Mouse (Mus musculus) testis, adult 2 months (tissue): ENCODE results near the gene Thsd4.

Experiments used
- CTCF ChIP-seq: fragments of 200-500 bp; IDR thresholded peaks from 2 replicates; pipeline ENCODE4 v1.5.1; 2012; ENCODE audit warnings: low read depth, mild to moderate bottlenecking, inconsistent platforms, low read length, moderate library complexity; ENCODE audit not compliant: control insufficient read depth, insufficient read depth, insufficient replicate concordance
- POLR2A ChIP-seq: fragments of 200-500 bp; IDR thresholded peaks from 2 replicates; pipeline ENCODE4 v1.6.1; 2012; ENCODE audit warnings: low read depth, mild to moderate bottlenecking, inconsistent platforms, low read length, moderate library complexity; ENCODE audit not compliant: control insufficient read depth

DNA sequence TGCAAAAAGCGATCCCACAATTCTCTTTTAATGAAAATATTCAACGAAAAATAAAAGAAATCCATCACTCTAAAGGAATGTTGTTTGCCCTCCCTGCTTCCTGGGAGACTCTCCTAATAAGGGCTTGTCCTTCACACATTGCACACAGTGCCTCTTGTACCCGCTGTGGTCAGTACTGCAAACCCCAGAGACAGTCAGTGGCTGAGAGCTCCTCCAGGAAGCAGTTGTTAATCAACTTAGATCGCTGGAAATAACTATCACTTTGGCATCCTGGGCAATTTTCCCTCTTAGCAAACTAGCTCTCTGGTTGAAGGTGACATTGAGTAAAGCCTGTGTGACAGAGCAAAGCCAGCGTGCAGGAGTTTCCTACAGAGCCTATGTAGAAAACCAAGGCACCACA, 5.2 kb upstream of the Thsd4 start:
- no peak for TF ChIP-seq POLR2A
- TF ChIP-seq CTCF = no peak
